Mouse (Mus musculus) granulocyte monocyte progenitor cell, adult 5-6 weeks (primary cell): ENCODE results near the gene Trpv4. TPM values are rescaled to one million over a fixed set of nuclear protein-coding genes. Genes with fewer than 3 reads are reported as not detected.

Experiments used
- ATAC-seq: replicated peaks from 2 replicates; pipeline ENCODE4 v1.8.0; 2016; ENCODE audit warnings: mild to moderate bottlenecking, moderate TSS enrichment, inconsistent platforms; ENCODE audit not compliant: poor library complexity, severe bottlenecking
- total RNA-seq, 2 experiments: library from RNA; stranded (forward) in 1 of 2; stranded (reverse) in 1 of 2; fragments of 200-712, 200-1000 nt in 1 of 2; fragments of >200 nt in 1 of 2; fragmentation: Nextera tagmentation in 1 of 2; gene quantifications; 2 replicates each; pipeline ENCODE4 v1.2.3; 2014 to 2017

Gene Trpv4
- total RNA-seq, 2 experiments from 2014 or later = 0.26 to 4.2 TPM

- ATAC-seq = no peak
These were observed 64.9 kb downstream of the Trpv4 start for GRCm38 (mm10) chr5:114593161-114593821.

- no peak for ATAC-seq
These were observed 65.6 kb downstream of the Trpv4 start for GRCm38 (mm10) chr5:114592463-114593160.

GRCm38 (mm10) chr5:114591151-114591561 is 67.1 kb downstream of the Trpv4 start:
- no peak for ATAC-seq

GRCm38 (mm10) chr5:114590043-114590913 is 67.9 kb downstream of the Trpv4 start:
- ATAC-seq = no peak

- ATAC-seq = no peak
These were observed 68.8 kb downstream of the Trpv4 start for GRCm38 (mm10) chr5:114589454-114589853.

- ATAC-seq = no peak
These were observed 69.2 kb downstream of the Trpv4 start for GRCm38 (mm10) chr5:114589026-114589425.

- ATAC-seq = no peak
These were observed 69.8 kb downstream of the Trpv4 start for GRCm38 (mm10) chr5:114588416-114588815.

- ATAC-seq = peak; percentile 76
These were observed 70.3 kb downstream of the Trpv4 start for GRCm38 (mm10) chr5:114587908-114588307.

- no peak for ATAC-seq
These were observed 72.5 kb downstream of the Trpv4 start for GRCm38 (mm10) chr5:114585682-114586081.

- no peak for ATAC-seq
These were observed 73.7 kb downstream of the Trpv4 start for GRCm38 (mm10) chr5:114584293-114585104.

GRCm38 (mm10) chr5:114583490-114584175 is 74.6 kb downstream of the Trpv4 start:
- ATAC-seq = no peak

- no peak for ATAC-seq
These were observed 75.2 kb downstream of the Trpv4 start for GRCm38 (mm10) chr5:114583046-114583445.

GRCm38 (mm10) chr5:114581486-114581885 is 76.7 kb downstream of the Trpv4 start:
- no peak for ATAC-seq

- no peak for ATAC-seq
These were observed 78.4 kb downstream of the Trpv4 start for GRCm38 (mm10) chr5:114579714-114580357.

GRCm38 (mm10) chr5:114578361-114578760 is 79.9 kb downstream of the Trpv4 start:
- ATAC-seq = no peak

- no peak for ATAC-seq
These were observed 82.1 kb downstream of the Trpv4 start for GRCm38 (mm10) chr5:114575986-114576605.

GRCm38 (mm10) chr5:114575530-114575929 is 82.7 kb downstream of the Trpv4 start:
- no peak for ATAC-seq

GRCm38 (mm10) chr5:114575010-114575409 is 83.2 kb downstream of the Trpv4 start:
- ATAC-seq = no peak
